Mouse (Mus musculus): ENCODE measurements around the gene Fgb.

Fgb gene

DNA sequence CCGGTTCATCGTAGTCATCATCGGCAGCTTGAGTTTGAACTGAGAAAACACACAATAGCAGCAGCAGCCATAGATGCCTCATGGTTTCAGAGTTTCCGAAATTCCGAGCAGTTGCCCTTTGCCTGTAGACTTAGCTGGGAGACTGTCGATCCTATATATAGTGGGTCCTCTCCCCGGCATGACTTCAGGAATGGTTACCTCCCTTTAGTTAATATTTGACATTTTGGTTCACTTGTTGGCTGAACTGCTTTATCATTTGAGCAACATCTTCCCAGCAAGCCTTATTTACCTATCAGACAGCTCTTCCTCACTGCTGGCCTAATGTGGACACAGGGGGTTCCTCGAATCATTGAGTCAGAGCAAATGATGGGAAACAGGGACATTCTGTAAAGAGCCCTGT is at the start of gene Fgb:
Fgb (minus strand) TSS at position 184 of the 400 bp plus-strand sequence.
- no peak for DNase-seq

DNA sequence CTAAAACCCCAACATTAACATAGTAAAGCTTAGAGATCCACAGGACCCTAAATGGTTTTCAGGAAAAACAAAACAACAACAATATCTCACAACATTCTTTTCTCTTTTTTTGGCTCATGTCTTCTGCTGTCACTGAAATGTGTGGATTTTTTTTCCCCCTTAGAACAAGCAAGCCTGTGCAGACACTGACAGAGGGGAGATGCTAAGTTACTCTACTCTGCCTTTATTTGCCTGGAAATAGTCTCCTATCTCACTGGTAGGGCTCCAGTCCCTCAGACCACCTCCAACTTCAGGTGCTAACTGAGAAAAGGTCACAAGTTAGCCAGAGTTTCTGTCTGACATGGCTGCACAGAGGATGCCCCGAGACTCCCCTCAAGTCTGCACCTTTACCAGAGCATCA is 49.5 kb upstream of the Fgb start:
- DNase-seq = no peak

DNA sequence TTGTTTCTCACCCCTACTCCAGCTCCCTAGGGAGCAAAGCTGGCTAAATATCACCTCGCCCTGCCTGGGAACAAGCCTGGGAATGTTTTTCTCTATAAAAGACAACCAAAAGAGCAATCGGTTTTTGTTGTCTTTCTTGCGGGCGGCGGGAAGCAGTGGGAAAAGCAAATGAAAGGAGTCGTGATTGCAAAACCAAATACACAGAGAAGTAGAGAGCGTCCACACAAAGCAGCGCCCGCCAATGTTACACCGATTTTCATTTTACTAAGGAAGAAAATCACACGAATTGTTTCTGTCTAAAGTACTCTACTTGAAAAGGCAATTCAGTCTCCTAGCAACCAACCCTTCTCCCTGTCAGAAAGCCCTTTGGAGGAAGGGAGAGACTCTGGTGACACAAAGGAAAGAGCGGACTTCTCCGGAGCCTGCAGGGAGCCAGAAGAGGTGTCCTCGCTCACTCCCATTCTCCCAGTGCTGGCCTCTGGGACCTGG is 48.9 kb upstream of the Fgb start:
- no peak for DNase-seq

DNA sequence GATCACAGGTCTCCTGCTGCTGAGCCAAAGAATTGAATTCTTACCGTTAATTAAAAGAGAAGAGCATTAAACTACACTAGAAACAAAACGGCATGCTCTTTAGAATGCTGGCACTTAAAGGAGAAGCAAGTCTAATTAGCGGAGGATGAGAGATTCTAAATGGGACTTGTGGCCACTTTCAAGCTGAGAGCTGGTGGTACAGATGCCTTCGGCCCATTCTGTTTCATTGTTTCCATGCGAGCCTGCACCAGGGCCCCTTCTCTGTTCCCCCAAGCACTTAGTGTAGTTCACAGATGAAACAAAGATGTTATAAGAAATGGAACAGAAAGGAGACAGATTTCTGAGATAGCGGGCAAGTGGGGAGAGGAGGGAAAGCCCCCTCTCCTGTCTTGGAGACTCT is 47.9 kb upstream of the Fgb start:
- DNase-seq = no peak

DNA sequence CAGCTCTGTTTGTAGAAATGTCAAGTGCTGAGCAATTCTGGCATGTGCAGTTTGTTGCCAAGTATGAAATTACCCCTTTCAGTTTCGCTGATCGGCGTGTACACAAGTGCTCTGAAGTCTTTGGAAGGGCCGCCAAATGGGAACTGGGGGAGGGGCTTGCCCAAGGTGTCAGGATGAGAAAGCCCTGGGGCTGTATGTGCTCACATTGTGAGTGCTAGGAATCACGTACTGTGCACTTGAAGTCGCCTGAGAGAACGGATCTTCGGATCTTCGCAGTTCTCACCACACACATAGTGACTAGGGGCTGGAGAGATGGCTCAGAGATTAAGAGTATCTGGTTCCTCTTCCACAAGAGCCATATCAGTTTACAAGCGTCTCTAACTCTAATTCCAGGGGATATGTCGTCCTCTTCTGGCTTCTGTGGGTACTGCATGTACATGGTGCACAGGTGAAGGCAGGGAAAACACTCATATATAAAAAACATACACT is 30.9 kb upstream of the Fgb start:
- peak; percentile 69 for DNase-seq

DNA sequence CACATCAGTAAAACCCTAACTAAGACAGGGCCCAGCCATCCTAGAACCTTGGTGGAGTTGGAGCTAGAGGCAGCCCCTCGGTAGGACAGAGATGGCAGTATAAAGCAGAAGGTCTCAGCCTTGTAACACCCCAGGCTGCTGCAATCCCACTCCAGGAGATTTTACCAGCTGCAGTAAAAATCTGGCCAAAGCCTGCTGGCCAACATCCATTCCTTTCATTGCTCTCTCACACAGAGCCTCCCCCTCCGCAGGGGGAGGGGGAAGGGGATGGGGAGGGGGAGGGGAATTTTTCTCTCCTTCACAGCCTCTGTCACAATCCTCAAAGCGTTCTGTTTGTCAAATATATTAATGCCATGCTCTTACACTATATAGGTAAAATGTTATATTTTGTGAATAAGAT is 26.9 kb upstream of the Fgb start:
- no peak for DNase-seq

DNA sequence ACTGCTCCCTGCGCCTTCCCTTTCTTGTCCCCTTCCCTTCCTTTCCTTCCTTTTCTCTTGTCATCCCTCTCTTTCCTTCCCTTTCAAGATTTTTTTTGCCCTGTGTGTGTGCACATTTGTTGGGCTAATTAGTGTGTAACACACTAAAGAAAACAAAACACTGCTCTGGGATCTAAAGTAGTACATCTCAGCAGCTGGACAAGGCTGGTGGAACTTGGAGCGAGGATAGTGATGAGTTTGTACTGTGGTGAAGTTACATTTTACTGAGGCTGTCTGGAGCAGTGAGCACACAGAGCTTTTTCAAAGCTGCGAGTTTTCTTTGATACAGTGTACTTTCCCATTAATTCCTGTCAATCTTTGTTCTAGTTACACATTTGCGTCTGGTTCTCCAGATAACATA is 20.6 kb upstream of the Fgb start:
- no peak for DNase-seq

DNA sequence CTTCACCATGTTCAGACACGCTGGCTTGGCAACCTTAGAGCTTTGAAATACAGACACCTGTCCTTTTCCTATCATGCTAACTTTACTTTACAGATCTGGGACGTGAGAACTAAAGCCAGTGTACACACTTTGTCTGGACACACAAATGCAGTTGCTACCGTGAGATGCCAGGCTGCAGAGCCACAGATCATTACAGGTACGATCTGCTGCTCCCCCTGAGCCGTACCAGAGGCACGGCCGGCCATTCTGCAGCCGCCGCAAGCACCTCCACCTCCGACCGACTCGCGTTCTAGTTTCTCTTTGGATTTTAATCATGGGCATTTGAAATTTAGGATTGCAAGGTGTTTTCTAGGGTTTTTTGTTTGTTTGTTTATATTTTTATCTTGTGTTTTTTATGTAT is 19.2 kb upstream of the Fgb start:
- no peak for DNase-seq

DNA sequence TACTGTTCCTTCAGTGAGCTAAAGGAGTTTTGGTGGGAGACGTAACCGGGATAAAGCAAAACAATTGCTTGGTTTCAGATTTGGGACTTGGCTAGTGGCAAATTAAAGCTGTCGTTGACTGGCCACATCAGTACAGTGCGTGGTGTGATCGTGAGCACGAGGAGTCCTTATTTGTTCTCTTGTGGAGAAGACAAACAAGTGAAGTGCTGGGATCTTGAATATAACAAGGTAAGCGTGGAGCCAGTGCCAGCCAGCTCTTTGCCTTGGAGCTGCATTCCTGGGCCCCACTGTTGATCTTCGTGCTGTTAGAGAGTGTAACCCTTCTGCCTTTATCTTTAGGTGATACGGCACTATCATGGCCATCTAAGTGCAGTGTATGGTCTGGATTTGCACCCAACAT is 18.3 kb upstream of the Fgb start:
- no peak for DNase-seq

DNA sequence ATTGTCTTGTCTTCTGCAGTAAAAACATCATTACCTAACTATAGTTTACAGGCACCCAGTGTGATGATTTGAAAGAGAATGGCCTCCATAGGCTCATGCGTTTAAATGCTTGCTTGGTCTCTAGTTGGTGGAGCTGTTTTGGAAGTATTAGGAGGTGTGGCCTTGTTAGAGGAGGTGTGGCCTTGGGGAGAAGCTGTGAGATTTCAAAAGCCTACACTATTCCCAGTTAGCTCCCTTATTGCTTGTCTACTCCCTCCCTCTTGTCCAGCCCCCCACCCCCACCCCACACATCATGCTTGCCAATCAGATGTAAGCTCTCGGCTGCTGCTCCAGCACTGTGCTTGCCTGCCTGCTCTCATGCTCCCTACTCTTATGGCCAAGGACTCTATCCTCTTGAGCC is 7.4 kb upstream of the Fgb start:
- DNase-seq = no peak

DNA sequence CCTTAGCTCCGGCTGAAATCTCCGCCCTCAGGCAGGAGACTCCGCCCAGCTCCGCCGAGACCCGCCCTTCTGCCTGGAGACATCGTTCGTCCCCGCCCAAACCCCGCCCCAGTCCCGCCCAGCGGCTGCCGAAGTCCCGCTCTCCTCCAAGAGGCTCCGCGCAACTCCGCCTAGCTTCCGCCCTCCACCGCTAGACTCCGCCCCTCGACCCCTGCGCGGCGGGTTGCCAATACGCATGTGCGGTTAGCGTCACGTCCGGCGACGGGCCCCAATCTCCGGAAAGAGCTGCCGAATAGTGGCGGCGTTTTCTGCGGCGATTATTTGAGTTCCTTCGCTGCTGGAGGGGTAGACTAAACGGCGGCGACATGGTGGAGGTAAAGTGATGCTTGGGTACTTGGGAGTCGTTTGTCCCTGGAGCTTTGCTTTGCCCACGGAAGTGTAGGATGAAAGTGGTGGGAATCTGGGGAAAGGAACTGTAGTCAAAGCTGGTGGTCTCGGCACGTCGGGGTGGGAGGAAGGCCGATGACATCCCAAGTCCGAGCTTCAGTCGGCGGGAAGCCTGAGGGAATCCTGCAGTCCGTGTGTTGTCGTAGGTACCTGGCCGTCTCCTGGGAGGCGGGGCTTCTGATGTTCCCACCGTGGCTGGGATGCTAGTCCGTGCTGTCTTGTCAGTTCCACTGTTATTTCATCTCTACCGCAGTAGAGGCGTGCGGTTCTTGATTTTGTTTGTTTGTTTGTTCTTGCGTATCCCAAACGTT is 5.8 kb upstream of the Fgb start, which contains the start of gene Plrg1:
Plrg1 (plus strand) TSS at position 242 of the 758 bp plus-strand sequence.
- DNase-seq = peak; percentile 98

DNA sequence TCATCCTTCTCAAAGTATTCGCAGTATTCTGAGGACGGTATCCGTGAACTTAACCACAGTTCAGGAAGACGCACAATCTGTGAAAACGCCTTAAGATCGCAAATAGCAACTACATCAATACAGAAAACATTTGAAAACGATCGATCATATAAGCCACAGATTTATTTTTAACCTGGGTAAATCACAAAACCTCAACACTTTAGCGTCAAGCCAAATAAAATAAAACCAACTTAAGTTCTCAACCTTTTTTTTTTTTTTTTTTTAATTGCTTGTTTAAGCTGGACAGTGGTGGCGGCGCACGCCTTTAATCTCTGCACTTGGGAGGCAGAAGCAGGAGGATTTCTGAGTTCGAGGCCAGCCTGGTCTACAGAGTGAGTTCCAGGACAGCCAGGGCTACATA is 5.1 kb upstream of the Fgb start:
- no peak for DNase-seq

DNA sequence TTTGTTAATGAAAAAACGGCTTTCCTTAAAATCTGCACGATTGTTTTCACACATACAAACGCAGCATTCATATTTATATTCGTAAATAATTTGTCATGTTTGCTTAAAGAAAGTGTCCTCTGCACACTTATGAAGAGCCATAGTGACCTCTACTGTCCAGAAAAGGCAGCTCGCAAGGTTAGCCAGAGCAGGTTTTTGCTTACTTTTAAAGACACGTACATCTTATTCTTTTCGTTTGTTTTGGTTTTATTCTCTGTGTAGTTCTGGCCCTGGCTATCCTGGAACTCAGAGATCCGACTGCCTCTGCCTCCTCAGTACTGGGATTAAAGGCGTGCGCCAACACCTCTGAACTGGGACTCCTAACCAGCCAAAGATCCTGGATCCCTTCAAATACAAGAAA is 4.1 kb upstream of the Fgb start:
- DNase-seq = peak; percentile 59

DNA sequence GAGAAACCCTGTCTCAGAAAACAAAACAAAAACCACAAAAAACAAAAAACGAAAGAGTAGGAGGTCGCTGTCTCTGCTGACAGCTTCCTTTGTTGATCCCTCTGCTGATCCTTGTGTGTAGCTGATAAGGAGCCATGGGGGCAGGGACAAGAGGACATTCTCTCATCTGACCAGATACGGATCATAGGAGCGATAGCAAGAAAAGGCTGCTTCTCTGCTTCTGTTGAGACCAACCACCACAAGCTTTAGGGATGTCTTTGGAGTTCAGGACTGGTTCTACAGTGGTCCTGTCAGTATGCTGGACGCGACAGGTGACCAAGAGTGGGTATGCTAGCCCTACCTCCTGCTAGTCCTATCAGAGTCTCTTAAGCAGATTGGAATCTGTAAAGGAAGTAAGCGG is 3.5 kb upstream of the Fgb start:
- DNase-seq = no peak

DNA sequence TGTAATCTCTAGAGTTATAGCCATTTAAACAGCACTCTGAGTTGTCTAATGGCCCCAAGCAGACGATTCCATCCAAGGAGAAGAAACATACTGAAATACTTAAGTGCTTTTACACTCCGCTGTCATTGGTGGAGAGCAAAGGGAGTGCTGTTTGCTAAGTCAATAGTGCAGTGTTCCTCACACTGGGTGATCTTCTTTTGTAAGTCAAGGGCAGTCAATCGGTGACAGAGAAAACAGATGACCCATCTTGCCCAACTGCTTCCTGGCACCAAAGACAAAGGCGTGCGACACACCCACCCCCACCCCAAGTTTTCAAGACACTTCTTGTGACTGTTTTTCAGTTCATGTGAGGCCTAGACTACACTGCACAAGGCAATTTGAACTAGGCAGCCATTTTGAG is 2.4 kb upstream of the Fgb start:
- DNase-seq = no peak

DNA sequence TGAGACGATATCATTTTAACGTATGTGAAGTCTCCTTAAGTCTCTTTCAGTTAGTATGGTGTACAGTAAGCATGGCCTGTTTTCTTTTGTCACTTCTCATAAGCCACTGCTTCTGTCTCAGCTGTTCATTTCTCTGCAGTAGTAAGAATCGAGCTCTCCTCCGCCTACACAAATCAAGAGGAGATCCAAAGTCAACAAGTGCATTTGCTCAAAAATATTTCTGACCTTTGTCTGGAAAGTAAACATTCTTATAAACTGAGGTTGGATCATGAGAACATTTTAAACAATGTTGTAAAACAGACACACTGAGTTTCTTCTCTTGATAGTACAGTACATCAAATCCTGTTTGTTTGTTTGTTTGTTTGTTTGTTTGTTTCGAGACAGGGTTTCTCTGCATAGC is 998 bp upstream of the Fgb start:
- no peak for DNase-seq

DNA sequence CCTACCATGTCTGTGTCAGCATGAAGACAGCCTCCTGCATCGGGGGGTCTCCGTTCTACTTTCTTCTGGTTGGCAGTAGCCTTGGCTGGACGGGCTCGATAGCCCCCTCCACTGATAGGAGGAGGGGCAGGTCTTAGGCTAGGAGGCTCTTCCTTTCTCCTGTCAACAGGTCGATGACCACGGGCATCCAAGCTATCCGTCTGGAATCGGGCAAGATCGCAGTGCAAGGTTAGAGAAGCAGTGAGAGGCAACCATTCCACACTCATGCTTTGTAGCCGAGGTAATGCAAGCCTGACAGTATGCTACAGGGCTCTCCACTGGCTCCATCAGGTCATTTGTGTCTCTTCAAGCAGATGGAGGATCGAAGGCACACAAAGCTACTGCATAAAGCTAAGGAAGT is 3.0 kb downstream of the Fgb start:
- no peak for DNase-seq

DNA sequence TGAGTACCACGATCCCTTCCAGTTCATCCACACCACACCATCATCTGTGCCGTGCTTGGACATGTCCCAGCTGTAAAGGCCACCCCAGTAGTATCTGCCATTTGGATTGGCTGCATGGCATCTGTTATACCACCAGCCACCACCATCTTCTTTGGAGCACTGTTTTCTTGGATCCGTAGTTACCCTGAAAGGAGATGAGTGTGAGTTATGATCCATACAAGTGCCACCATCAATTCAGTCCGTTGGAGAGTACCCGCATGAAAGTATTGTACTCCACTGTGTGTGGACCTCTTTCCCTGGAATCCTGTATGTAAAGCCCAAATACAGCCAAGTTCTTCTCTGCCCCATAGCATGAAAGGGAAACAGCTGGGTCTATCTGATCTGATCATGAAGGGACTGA is 7.2 kb downstream of the Fgb start:
- DNase-seq = no peak

DNA sequence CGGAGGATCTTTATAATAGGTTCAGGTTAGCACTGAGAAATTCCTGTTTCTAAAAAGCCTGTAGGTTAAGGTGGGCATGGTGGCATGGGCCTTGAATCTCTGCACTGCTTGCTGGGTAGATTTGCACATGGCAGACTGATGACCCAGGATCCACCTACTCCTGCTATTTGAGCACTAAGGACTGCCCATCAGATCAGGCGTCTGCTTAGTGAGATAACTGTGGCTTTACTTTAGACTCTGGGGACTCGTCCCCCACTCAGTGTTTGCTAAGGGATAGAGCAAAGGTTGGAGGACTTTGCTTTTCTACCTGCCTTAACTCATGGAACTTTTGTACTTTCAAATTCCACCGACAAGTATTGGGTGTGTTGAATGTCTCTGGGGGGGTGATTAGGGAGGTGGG is 10.0 kb downstream of the Fgb start:
- no peak for DNase-seq

DNA sequence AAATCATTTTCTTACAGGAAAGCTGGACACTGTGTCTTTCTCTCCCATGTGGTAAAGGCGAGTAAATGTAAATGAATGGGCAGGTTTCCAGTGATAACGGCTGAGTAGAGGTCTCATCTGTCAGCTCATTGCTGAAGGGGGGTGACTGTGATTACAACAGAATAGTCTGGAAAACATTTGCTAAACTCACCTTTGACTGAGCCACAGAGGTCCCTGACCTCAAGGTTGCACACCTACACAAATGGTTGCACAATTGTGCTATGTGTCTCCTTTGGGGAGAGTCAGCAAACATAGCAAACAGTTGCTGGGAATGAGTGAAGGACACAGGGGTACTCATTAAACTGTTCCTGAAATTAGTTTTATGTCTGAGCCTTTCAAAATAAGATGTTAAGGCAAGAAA is 10.8 kb downstream of the Fgb start:
- DNase-seq = peak; percentile 29

DNA sequence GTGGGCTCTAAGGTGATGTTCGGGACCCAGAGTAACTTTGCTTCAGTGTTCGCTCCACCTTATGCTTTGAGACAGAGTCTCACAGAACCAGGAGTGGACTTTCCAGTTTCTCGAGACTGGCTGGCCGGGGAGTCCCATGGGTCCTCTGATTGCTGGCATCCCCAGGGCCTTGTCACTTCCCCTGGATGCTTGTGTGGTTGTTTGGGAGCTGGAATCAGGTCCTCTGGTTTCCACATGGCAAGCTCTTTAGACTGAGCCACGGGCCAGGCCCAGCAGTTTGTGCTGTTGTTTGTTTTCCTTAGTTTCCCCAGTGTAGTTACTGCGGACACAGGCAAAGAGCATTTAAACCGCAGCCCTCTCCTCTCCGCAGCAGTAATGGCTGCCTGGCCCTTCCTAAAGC is 15.9 kb downstream of the Fgb start:
- no peak for DNase-seq

DNA sequence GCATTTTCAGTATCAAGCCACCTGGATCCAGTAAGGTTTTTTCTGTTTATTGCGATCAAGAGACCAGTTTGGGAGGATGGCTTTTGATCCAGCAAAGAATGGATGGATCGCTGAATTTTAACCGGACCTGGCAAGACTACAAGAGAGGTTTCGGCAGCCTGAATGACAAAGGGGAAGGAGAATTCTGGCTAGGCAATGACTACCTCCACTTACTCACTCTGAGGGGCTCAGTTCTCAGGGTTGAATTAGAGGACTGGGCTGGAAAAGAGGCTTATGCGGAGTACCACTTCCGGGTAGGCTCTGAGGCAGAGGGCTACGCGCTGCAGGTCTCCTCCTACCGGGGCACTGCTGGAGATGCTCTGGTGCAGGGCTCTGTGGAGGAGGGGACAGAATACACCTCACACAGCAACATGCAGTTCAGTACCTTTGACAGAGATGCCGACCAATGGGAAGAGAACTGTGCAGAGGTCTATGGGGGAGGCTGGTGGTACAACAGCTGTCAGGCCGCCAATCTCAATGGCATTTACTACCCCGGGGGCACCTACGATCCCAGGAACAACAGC is 16.8 kb downstream of the Fgb start:
- DNase-seq = no peak

DNA sequence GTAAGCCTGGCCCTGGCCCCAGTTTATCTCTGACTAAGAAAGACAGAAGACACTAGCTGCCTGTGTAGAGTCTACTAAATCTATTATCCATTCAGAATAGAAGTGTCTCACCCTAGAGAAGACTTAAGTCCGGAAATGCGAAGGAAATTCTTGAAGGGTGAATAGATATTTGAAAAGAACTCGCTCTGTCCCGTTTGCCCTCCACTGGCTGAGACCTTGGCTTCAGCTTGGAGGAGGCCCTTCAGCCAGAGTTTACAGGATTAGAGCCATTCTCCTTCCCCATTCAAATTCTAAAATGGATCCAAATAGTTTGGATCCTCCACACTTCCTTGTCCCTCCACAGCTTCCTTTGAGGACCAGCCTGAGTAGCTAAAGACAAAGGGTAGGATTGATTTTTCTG is 19.3 kb downstream of the Fgb start:
- no peak for DNase-seq

DNA sequence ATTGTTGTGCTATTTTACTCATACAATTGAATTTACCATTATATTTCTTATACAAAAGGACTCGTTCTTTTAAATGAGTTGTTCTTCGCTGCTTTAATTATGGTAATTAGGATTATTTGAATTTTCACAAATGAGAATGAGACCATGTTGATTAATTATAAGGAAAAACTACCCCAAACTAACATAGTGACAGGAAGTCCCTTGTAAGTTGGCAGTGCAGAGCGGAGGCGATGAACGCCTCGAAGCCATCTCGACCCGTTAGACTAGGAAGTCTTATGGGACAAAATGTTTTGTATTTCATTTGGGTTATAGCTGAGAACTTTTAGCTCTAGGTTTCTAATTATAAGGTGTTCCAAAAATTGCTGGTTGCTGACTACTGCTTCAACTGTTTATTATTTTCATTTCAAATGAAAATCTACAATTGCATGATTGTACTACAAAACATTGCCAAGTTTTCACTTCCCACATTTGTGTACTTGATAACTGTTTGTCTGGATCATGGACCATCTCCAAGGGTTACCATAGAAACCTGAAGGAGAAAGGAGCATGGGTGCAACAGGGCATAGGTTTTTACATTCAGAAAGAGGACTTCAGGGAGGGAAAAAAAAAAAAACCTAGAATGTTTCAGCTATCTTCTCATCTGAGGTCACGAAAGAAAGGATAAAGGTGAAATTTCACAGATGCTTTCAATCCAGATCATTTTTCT is 22.0 kb downstream of the Fgb start:
- DNase-seq = no peak

Measured in kidney, adult 9 months (tissue).